Mouse (Mus musculus) G1E-ER4 (cell line): ENCODE data around the gene 1810055G02Rik. TPM values are rescaled to one million over a fixed set of nuclear protein-coding genes. Genes with fewer than 3 reads are reported as not detected.

Experiments
- GATA1 ChIP-seq: IDR thresholded peaks from one replicate; pipeline ENCODE4 v1.8.0; 2012; ENCODE audit warnings: low read length, inconsistent platforms
- polyA plus RNA-seq: library from polyadenylated mRNA; stranded (reverse); fragments of >175 nt; gene quantifications from 2 replicates; pipeline ENCODE4 v1.2.3, GENCODE M21; 2012

The 1810055G02Rik gene
- polyA plus RNA-seq, 1 experiment: 10.8 TPM

DNA sequence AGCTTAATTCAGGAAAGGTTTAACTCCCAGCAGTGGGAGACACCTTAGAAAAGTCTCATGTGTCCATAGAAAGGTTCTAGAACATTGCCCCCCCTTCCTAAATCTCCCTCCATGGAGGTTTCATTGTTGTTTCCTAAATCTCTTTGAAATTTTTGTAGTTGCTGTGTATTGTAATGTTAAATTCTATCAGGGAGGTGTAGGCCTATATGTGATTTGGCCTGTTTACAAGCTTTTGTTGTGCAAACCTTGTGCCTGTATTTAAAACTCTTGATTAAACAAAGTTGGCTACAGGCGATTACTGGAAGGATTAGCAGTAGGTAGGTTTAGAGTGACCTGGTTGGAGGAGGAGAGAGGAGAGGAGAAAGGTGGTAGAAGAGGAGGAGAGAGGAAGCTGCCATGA lies 49.8 kb downstream of the 1810055G02Rik start:
- TF ChIP-seq GATA1: no peak

- no peak for TF ChIP-seq GATA1
Observed at GRCm38 (mm10) chr19:3765221-3765820, 57.2 kb downstream of the 1810055G02Rik start.

- no peak for TF ChIP-seq GATA1
Observed at GRCm38 (mm10) chr19:3766378-3766777, 58.3 kb downstream of the 1810055G02Rik start.

DNA sequence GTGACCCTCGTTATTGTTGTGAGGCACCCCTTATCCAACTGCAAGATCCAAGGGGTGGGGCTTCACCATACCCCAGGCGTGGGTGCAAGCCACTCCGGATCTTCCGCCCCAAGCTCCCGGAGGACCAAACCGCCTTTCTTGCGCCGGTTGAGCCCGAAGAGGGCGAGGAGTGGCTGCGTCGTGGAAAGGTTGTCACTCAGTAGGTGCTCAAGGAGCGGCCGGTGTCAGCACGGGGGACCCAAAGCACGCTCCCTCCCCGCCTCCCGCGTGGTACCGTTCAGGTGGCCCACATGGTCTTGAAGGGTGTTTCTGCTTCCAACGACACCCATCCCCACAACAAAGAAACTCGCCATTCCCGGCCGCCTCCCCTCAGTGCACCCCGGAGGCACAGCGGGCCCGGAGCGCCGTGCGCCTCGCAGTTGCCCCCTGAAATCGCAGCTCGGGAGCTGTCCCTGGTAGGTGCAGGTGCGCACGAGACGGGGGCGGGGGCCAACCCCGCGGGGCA lies 59.2 kb downstream of the 1810055G02Rik start, which contains the start of gene Kmt5b:
Kmt5b (plus strand) TSS at position 146 of the 505 bp plus-strand sequence.
- no peak for TF ChIP-seq GATA1

Other genes with a start within 250 kb of the 1810055G02Rik start
- gene Ppp6r3, start 132.5 kb upstream of the 1810055G02Rik start, polyA plus RNA-seq: 48.7 and 92.8 TPM in 2 replicates
- gene Lrp5, start 21.7 kb upstream of the 1810055G02Rik start, polyA plus RNA-seq: 0.03 and 0.04 TPM in 2 replicates
- 7.1 and 10.0 TPM in 2 replicates for gene Kmt5b, start 59.1 kb downstream of the 1810055G02Rik start, polyA plus RNA-seq
- 15.2 and 16.8 TPM in 2 replicates for gene Chka, start 143.5 kb downstream of the 1810055G02Rik start, polyA plus RNA-seq
- gene Tcirg1, start 198.8 kb downstream of the 1810055G02Rik start, polyA plus RNA-seq: 34.5 and 39.3 TPM in 2 replicates
- gene Ndufs8, start 204.5 kb downstream of the 1810055G02Rik start, polyA plus RNA-seq: 41.9 and 220 TPM in 2 replicates
- not detected in 2 replicates for gene Aldh3b1, start 221.5 kb downstream of the 1810055G02Rik start, polyA plus RNA-seq
- 0.11 TPM in 1 of 2 replicates, not detected in the other for gene Unc93b1, start 226.9 kb downstream of the 1810055G02Rik start, polyA plus RNA-seq